Mouse (Mus musculus) leukemia stem cell, adult 10-12 weeks (primary cell): ENCODE measurements around the gene Kif6. TPM values are rescaled to one million over a fixed set of nuclear protein-coding genes. Genes with fewer than 3 reads are reported as not detected.

Experiments used
- polyA plus RNA-seq: library from polyadenylated mRNA; stranded (reverse); fragments of >175 nt; gene quantifications from 2 replicates; pipeline ENCODE4 v1.2.3, GENCODE M21; 2012; ENCODE audit warnings: low replicate concordance

The Kif6 gene
- not detected in 2 replicates for polyA plus RNA-seq

GRCm38 (mm10) chr17:49614577-49615235, at the start of gene Kif6:
Gene Kif6, plus strand, starts transcription at chr17:49615136.

Other genes with a start within 250 kb of the Kif6 start
- 31.1 and 35.4 TPM in 2 replicates for gene Mocs1, start 186.8 kb upstream of the Kif6 start, polyA plus RNA-seq
- 0.10 and 0.15 TPM in 2 replicates for gene Daam2, start 50.8 kb upstream of the Kif6 start, polyA plus RNA-seq